Mouse (Mus musculus): ENCODE measurements around the gene Bcan. TPM values are rescaled to one million over a fixed set of nuclear protein-coding genes. Genes with fewer than 3 reads are reported as not detected.

Bcan gene
- polyA plus RNA-seq (2012), result not detected in 2 replicates

DNA sequence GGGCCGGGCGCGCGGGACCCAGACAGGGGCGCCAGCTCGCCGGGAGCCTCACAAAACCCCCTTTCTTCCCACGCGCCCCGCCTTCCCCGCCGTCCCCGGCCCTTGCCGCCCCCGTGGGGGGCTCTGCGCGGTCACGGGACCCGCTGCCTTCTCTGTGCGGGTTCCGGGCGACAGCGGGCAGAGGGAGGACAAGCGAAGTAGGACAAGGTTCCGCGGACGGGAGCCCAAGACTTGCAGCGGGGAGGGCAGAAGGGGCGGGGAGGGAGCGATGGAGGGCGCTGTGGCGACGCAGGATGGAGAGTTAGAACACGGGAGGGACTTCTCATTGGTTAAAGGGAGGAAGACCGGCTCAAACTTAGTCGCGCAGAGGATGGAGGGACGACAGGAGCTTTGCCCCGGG lies at the start of gene Bcan:
Gene Bcan (minus strand): TSS at position 50 of the 400 bp plus-strand sequence.

DNA sequence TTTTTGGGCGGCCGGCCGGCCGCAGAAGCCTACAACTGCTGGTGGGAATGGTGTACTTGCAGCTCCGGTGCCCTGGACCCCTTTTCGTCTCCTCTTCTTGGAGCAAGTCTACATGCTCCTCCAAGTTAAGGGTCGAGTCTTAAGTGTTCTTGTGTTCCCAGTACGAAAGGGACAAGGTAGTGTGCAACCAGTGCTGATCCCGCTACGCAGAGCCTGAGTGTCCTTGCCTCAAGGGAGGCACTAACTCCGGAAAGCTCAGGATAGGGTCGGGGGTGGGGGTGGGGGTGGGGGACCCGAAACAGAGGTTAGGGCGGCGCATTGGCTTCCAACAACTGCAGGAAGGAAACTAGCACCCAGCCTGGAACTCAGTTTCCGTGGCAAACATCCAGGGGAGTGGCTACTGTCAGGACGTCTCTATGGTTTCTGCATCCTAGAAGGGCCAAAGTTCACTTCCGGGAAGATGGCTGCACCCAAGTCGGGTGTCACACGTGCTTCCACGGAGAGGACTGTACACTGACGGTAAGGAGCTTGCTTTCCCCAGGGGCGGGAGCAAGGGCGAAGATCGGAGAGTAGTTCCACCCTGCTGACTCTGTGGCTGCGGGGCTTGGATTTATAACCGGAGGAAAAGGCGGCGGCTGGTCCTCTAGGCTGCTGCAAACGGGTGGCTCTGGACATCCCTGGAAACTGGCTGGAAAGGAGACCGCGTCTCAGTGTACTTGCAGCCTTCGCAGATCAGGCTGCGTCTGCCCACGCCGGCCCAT lies 42.8 kb upstream of the Bcan start, which contains the start of gene Gpatch4:
Gene Gpatch4 (plus strand): TSS at position 448 of the 761 bp plus-strand sequence.

DNA sequence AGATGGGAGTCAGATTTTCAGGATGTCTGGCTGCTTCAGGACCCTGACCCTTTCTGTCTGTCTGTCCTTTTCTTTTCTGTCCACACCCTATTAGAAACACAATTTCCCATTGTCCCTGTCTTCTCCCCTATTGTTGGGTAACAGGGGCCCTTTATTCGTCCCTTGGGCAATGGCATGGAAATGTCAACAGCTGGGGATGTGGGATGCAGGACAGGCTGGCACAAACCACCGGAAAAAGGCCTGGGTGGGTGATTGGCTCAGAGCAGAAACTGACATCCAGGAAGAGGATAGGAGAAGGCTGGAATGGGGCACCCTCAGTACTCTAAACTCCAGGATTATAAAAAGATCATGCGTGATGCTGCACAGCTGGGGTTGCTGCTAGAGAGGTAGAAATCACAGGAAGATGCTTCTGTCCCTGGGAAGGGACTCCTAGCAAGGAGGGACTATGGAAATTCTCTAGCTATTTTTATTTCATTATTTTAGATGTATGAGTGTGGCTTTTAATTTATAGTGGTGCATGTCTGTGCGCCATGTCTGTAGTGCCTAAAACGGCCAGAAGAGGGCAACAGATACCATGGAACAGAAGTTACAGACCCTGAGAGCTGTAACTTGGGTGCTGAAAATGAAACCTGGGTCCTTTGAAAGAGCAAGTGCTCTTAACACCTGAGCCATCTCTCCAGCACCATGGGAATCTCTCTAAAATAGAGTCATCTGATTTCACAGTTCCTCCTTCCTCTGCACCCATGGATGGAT lies 27.6 kb upstream of the Bcan start, which contains the start of gene Hapln2:
Gene Hapln2 (minus strand): TSS at position 150 of the 753 bp plus-strand sequence.

DNA sequence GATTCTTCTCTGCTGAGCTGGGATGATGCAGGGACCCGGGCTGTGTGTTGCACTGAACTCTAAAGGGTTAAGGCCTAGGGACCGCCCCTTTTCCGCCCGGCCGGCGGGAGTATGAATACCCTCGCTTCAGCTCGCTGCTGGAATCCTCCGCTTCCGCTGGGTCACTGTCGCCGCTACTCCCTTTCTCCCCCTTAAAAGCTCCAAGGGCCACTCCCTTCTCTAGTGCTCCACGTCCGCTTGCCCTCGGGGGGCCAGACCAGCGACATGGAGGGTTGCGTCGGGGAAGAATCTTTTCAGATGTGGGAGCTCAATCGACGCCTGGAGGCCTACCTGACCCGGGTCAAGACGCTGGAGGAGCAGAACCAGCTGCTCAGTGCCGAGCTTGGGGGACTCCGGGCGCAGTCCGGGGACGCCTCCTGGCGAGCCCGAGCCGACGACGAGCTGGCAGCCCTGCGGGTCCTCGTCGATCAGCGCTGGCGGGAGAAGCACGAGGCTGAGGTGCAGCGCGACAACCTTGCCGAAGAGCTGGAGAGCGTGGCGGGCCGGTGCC lies 29.0 kb downstream of the Bcan start, which contains the start of gene Nes:
Gene Nes (plus strand): TSS at position 140 of the 550 bp plus-strand sequence.

DNA sequence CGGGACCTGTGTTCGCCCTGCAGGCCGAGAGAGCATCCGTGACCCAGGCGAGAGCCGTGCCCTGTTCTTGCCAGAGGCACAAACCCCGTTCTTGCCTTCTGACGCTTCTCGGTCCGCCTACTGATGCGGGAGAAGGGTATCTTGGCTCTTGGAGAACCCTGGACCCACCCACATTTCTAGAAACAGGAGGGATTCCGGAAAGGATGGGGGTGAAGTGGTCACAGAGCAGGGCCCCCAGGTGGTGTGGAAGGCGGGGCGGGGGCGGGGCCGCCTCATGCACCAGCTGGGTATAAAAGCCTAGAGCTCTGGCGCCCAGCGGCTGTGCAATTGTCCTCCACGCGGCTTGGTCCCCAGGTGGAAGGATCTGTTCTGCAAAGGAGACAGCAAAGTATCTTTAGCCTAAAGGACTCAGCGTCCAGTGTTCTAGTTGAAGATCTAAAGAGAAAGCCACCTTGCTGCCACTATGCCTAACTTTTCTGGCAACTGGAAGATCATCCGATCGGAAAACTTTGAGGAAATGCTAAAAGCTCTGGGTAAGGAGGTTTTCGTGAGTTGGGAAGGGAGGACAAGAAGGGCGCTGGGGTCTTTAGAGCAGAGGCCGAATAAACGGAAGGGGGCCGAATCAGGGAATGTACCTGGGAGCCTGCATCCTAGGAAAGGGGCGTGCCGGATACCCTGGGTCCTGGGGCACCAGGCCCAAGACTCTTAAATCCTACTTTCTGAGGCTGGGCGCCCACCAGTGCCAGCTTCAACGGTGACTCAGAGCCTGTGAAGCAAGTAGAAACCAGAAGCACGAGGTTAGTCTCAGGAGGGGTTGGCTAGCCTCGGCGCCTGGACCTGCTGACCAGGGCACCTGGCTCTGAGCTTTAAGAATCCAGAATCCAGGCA lies 51.4 kb downstream of the Bcan start, which contains the start of gene Crabp2:
Gene Crabp2 (plus strand): TSS at position 289 of the 888 bp plus-strand sequence.

Other genes with a start within 250 kb of the Bcan start
- not detected in 2 replicates for gene Ntrk1, start 205.1 kb downstream of the Bcan start, polyA plus RNA-seq (2012)
- 0.03 and 0.28 TPM in 2 replicates for gene Insrr, start 203.3 kb downstream of the Bcan start, polyA plus RNA-seq (2012)
- 49.7 and 77.3 TPM in 2 replicates for gene Pear1, start 175.9 kb downstream of the Bcan start, polyA plus RNA-seq (2012)
- 2.7 and 4.9 TPM in 2 replicates for gene Sh2d2a, start 153.5 kb downstream of the Bcan start, polyA plus RNA-seq (2012)
- gene Prcc, start 114.6 kb downstream of the Bcan start, polyA plus RNA-seq (2012), result 82.0 and 91.6 TPM in 2 replicates
- 990 and 1,680 TPM in 2 replicates for gene Hdgf, start 93.9 kb downstream of the Bcan start, polyA plus RNA-seq (2012)
- 15.6 and 19.0 TPM in 2 replicates for gene Mrpl24, start 80.7 kb downstream of the Bcan start, polyA plus RNA-seq (2012)
- 12.1 TPM in 2 replicates for gene Isg20l2, start 69.9 kb downstream of the Bcan start, polyA plus RNA-seq (2012)
- 22.8 and 28.5 TPM in 2 replicates for gene Rrnad1, start 69.5 kb downstream of the Bcan start, polyA plus RNA-seq (2012)
- gene Crabp2, start 51.6 kb downstream of the Bcan start, polyA plus RNA-seq (2012), result 0.45 TPM in 1 of 2 replicates, not detected in the other
- 0.15 and 0.16 TPM in 2 replicates for gene Nes, start 29.2 kb downstream of the Bcan start, polyA plus RNA-seq (2012)
- not detected in 2 replicates for gene Hapln2, start 27.4 kb upstream of the Bcan start, polyA plus RNA-seq (2012)
- gene Gpatch4, start 42.9 kb upstream of the Bcan start, polyA plus RNA-seq (2012), result 30.3 and 52.8 TPM in 2 replicates
- 74.1 and 77.0 TPM in 2 replicates for gene Naxe, start 58.3 kb upstream of the Bcan start, polyA plus RNA-seq (2012)
- not detected in 2 replicates for gene Ttc24, start 78.1 kb upstream of the Bcan start, polyA plus RNA-seq (2012)
- 11.2 and 11.5 TPM in 2 replicates for gene Iqgap3, start 81.7 kb upstream of the Bcan start, polyA plus RNA-seq (2012)
- gene Mef2d, start 142.1 kb upstream of the Bcan start, polyA plus RNA-seq (2012), result 225 and 227 TPM in 2 replicates